Mouse (Mus musculus) midbrain, postnatal 0 days (tissue): ENCODE results near the gene Slc11a2. TPM values are rescaled to one million over a fixed set of nuclear protein-coding genes. Genes with fewer than 3 reads are reported as not detected.
A peak's percentile ranks its signal among the peaks of the same experiment; 100 is the strongest.

ENCODE experiments used
- ATAC-seq: fragments of 200-750 bp; cut with Nextera tagmentation; 2 replicates; pipeline ENCODE4 v1.8.0; 2017; ENCODE audit warnings: moderate number of reproducible peaks, mild to moderate bottlenecking, moderate TSS enrichment, moderate library complexity; ENCODE audit not compliant: low FRiP score
- DNase-seq: peaks from one replicate; pipeline ENCODE4 v3.0.0-alpha.2; 2015; ENCODE audit warnings: low spot score
- H3K27ac ChIP-seq: fragments of 300-500 bp; sonication (generic); 2 replicates; pipeline ENCODE4 v1.5.1; 2014; ENCODE audit warnings: low read depth, mild to moderate bottlenecking, low read length, mixed read lengths
- H3K27me3 ChIP-seq: fragments of 300-500 bp; sonication (generic); 2 replicates; pipeline ENCODE4 v1.6.1; 2014; ENCODE audit warnings: low read length, control low read depth, mixed read lengths; ENCODE audit not compliant: insufficient read depth
- H3K36me3 ChIP-seq: fragments of 300-500 bp; sonication (generic); 2 replicates; pipeline ENCODE4 v1.6.1; 2014; ENCODE audit warnings: low read length, control low read depth, mixed read lengths; ENCODE audit not compliant: insufficient read depth
- H3K4me1 ChIP-seq: fragments of 300-500 bp; sonication (generic); 2 replicates; pipeline ENCODE4 v1.6.1; 2014; ENCODE audit warnings: mild to moderate bottlenecking, control low read depth, antibody characterized with exemption, low read length, mixed read lengths; ENCODE audit not compliant: insufficient read depth
- H3K4me2 ChIP-seq: fragments of 300-500 bp; sonication (generic); 2 replicates; pipeline ENCODE4 v1.6.1; 2014; ENCODE audit warnings: low read depth, mild to moderate bottlenecking, low read length, mixed read lengths; ENCODE audit not compliant: poor library complexity, severe bottlenecking
- H3K4me3 ChIP-seq: fragments of 300-500 bp; sonication (generic); 2 replicates; pipeline ENCODE4 v1.5.1; 2014; ENCODE audit warnings: low read depth, mild to moderate bottlenecking, low read length, moderate library complexity
- H3K9ac ChIP-seq: fragments of 300-500 bp; sonication (generic); replicated peaks from 2 replicates; pipeline ENCODE4 v1.6.1; 2014; ENCODE audit warnings: mild to moderate bottlenecking, low read length, moderate library complexity, mixed read lengths; ENCODE audit not compliant: poor library complexity, severe bottlenecking
- H3K9me3 ChIP-seq: fragments of 300-500 bp; sonication (generic); 2 replicates; pipeline ENCODE4 v1.6.1; 2016; ENCODE audit warnings: low read length, control low read depth
- CTCF ChIP-seq: IDR thresholded peaks from 2 replicates; pipeline ENCODE4 v1.5.1; 2016; ENCODE audit warnings: antibody characterized with exemption, mild to moderate bottlenecking
- WGBS: fragments of 180-500 bp; shearing (Covaris S2); extraction: QIAGEN DNeasy Blood & Tissue Kit; methylation state at CpG from one replicate; pipeline ENCODE4 v1.1.7; 2014; 5-methylcytosine and 5-hydroxymethylcytosine counted together
- polyA plus RNA-seq: library from polyadenylated mRNA; unstranded; fragments of >200 nt; fragmentation: Nextera tagmentation; extraction: Ambion mirVana; gene quantifications from 2 replicates; pipeline ENCODE4 v1.2.1, GENCODE M21; 2015
- total RNA-seq: library from RNA; depleted of rRNA; stranded (reverse); fragments of >200 nt; gene quantifications from 2 replicates; pipeline ENCODE4 v1.2.3, GENCODE M21; 2014; rRNA removed

The Slc11a2 gene
- total RNA-seq, result 29.5 and 34.4 TPM in 2 replicates
- 17.0 and 23.6 TPM in 2 replicates for polyA plus RNA-seq

- Histone ChIP-seq H3K36me3 (no peaks in the 10 kb centered on the region), H3K27ac (no peak within 1 kb of the TSS), H3K9ac (peak within 1 kb of the TSS; percentile 48; the same call in 1 of the 2 replicates), H3K4me2 (peak within 1 kb of the TSS; percentile 91), H3K4me3 (peak within 1 kb of the TSS; percentile 85), H3K27me3 (peaks cover 15% of the 10 kb centered on the region), H3K9me3 (no peaks in the 10 kb centered on the region), H3K4me1 (peaks cover 13% of the 10 kb centered on the region; the same call in 1 of the 2 replicates)
- ATAC-seq (no peak), DNase-seq (no peak)
- no peak for TF ChIP-seq CTCF
- WGBS, result 29% methylated on average over 17 of the region's 17 CpGs
Observed at GRCm38 (mm10) chr15:100424396-100425122, at the start of gene Slc11a2. Gene Slc11a2 (minus strand): TSS chr15:100425072.

- Histone ChIP-seq H3K9ac (no peak overlapping the region), H3K36me3 (peaks cover 49% of the 10 kb centered on the region), H3K27ac (no peak overlapping the region), H3K27me3 (no peaks in the 10 kb centered on the region), H3K4me2 (no peak overlapping the region), H3K9me3 (no peaks in the 10 kb centered on the region), H3K4me1 (peaks cover 8% of the 10 kb centered on the region; the same call in 1 of the 2 replicates), H3K4me3 (no peak overlapping the region)
- ATAC-seq (no peak), DNase-seq (no peak)
- 82% methylated on average over 7 of the region's 7 CpGs for WGBS
- no peak for TF ChIP-seq CTCF
Observed at GRCm38 (mm10) chr15:100473926-100474503, 49.1 kb upstream of the Slc11a2 start.

GRCm38 (mm10) chr15:100470037-100470436 lies 45.2 kb upstream of the Slc11a2 start:
- Histone ChIP-seq H3K9me3 (no peaks in the 10 kb centered on the region), H3K4me3 (peak overlapping the region; percentile 85), H3K27me3 (no peaks in the 10 kb centered on the region), H3K4me2 (peak overlapping the region; percentile 90), H3K27ac (no peak overlapping the region), H3K9ac (no peak overlapping the region), H3K36me3 (peaks cover 17% of the 10 kb centered on the region), H3K4me1 (peaks cover 13% of the 10 kb centered on the region; the same call in 1 of the 2 replicates)
- WGBS, result 62% methylated on average over 10 of the region's 10 CpGs
- TF ChIP-seq CTCF, result no peak
- DNase-seq (no peak), ATAC-seq (no peak)

GRCm38 (mm10) chr15:100469189-100469545 lies 44.3 kb upstream of the Slc11a2 start:
- H3K27me3 ChIP-seq, result no peaks in the 10 kb centered on the region
- peak; percentile 59 for ATAC-seq
- peaks cover 13% of the 10 kb centered on the region; the same call in 1 of the 2 replicates for H3K4me1 ChIP-seq

GRCm38 (mm10) chr15:100468295-100469188 lies 43.7 kb upstream of the Slc11a2 start, which contains the start of gene Letmd1:
Gene Letmd1 (plus strand): TSS chr15:100469023.
- Histone ChIP-seq H3K27ac (peak within 1 kb of the TSS; percentile 79), H3K36me3 (peaks cover 5% of the 10 kb centered on the region; the same call in 1 of the 2 replicates), H3K4me2 (peak within 1 kb of the TSS; percentile 90), H3K27me3 (no peaks in the 10 kb centered on the region), H3K9ac (peak within 1 kb of the TSS; percentile 78), H3K9me3 (no peaks in the 10 kb centered on the region), H3K4me3 (peak within 1 kb of the TSS; percentile 85), H3K4me1 (peaks cover 13% of the 10 kb centered on the region; the same call in 1 of the 2 replicates)
- DNase-seq (peak; percentile 93), ATAC-seq (peak; percentile 94)
- TF ChIP-seq CTCF, result peak; percentile 74
- 2% methylated on average over 71 of the region's 84 CpGs for WGBS

More at GRCm38 (mm10) chr15:100469189-100469545, 44.3 kb upstream of the Slc11a2 start:
- Histone ChIP-seq H3K4me2 (peak overlapping the region; percentile 90), H3K9me3 (no peaks in the 10 kb centered on the region), H3K27ac (peak overlapping the region; percentile 79), H3K4me3 (peak overlapping the region; percentile 85), H3K36me3 (peaks cover 11% of the 10 kb centered on the region; the same call in 1 of the 2 replicates), H3K9ac (peak overlapping the region; percentile 78)
- no peak for TF ChIP-seq CTCF
- peak; percentile 19 for DNase-seq
- 2% methylated on average over 19 of the region's 19 CpGs for WGBS
